Comparison of ENCODE assay signal across 11 mouse cellular contexts in genomic region chr9:61554611-61555010, GRCm38 (mm10).
DNase-seq lines count a peak whose midpoint lies in the region; ATAC-seq and TF ChIP-seq lines count a peak whose summit lies in the region.
"Had no signal": no experiment of that assay in that cellular context is flagged by ENCODE, and none has a peak within 500 bp of the region (broad histone marks: within the 10 kb centered on the region; RNA-seq: fewer than 3 reads in every experiment).

No protein-coding gene starts in this region.

- 84% methylated on average over 7 of the region's 7 CpGs for WGBS in hindbrain, embryonic 13.5 days

- H3ac ChIP-seq in myocyte (ENCODE audit: control insufficient read depth, insufficient read length), result no peak overlapping the region

- H3K27ac ChIP-seq in hindbrain, embryonic 13.5 days, result no peak overlapping the region
- H3K27ac ChIP-seq: heart, embryonic 13.5 days had no signal

- no peak overlapping the region for H3K4me3 ChIP-seq in myocyte
- no peak overlapping the region for H3K4me3 ChIP-seq in hindbrain, embryonic 13.5 days
- H3K4me3 ChIP-seq: embryonic facial prominence, embryonic 15.5 days; heart, embryonic 13.5 days had no signal

- H3K9ac ChIP-seq in hindbrain, embryonic 13.5 days, result no peak overlapping the region
- H3K9ac ChIP-seq: embryonic facial prominence, embryonic 15.5 days; heart, embryonic 13.5 days had no signal

- ATAC-seq in granulocyte monocyte progenitor cell, adult 5-6 weeks (replicated peaks; ENCODE audit: poor library complexity, severe bottlenecking), result no peak
- ATAC-seq in hindbrain, embryonic 13.5 days (ENCODE audit: low FRiP score), result no peak

- H3K36me3 ChIP-seq in myocyte (ENCODE audit: control insufficient read depth, insufficient read depth), result no peaks in the 10 kb centered on the region
- no peaks in the 10 kb centered on the region for H3K36me3 ChIP-seq in hindbrain, embryonic 13.5 days
- H3K36me3 ChIP-seq: embryonic facial prominence, embryonic 15.5 days; heart, embryonic 13.5 days had no signal

- H3K9me3 ChIP-seq in hindbrain, embryonic 13.5 days, result no peaks in the 10 kb centered on the region
- H3K9me3 ChIP-seq: embryonic facial prominence, embryonic 15.5 days; heart, embryonic 13.5 days had no signal

- H3K4me1 ChIP-seq in hindbrain, embryonic 13.5 days (replicated peaks), result peaks cover 39% of the 10 kb centered on the region
- H3K4me1 ChIP-seq: heart, embryonic 13.5 days had no signal

- no peaks in the 10 kb centered on the region for H3K27me3 ChIP-seq in myocyte (ENCODE audit: control insufficient read depth, insufficient read depth, insufficient read length)
- peaks cover 23% of the 10 kb centered on the region; the same call in 1 of the 2 replicates for H3K27me3 ChIP-seq in hindbrain, embryonic 13.5 days
- H3K27me3 ChIP-seq: embryonic facial prominence, embryonic 15.5 days had no signal

- peak; percentile 42 for DNase-seq in layer of hippocampus, adult 9-11 months
- DNase-seq in layer of hippocampus, adult 9-10 months (ENCODE audit: low spot score), result no peak
- peak; percentile 58 for DNase-seq in adrenal gland, postnatal 10 days
- DNase-seq in gastrocnemius, postnatal 25 days, result peak; percentile 72
- DNase-seq: kidney, adult 8-10 months; layer of hippocampus, postnatal 36 days had no signal

- TF ChIP-seq POLR2A in myocyte (IDR thresholded peaks at IDR 0.05; ENCODE audit: insufficient read length, low read depth), result no peak

- H3K79me2 ChIP-seq in myocyte (ENCODE audit: control insufficient read depth, insufficient read depth), result no peaks in the 10 kb centered on the region

- peak overlapping the region; percentile 20 for H3K4me2 ChIP-seq in myocyte (ENCODE audit: low read depth)
- H3K4me2 ChIP-seq in hindbrain, embryonic 13.5 days, result no peak overlapping the region
- H3K4me2 ChIP-seq: embryonic facial prominence, embryonic 15.5 days; heart, embryonic 13.5 days had no signal

TF ChIP-seq in myocyte, 11 proteins besides CTCF, POLR2A, EP300 and RAD21:
- TF ChIP-seq USF1 (IDR thresholded peaks at IDR 0.05; ENCODE audit: low read depth) (no peak), POLR2AphosphoS2 (IDR thresholded peaks at IDR 0.05; ENCODE audit: insufficient read length, low read depth) (no peak), MAX (IDR thresholded peaks at IDR 0.05; ENCODE audit: low read depth) (no peak), CEBPB (IDR thresholded peaks at IDR 0.05; ENCODE audit: insufficient read depth, poor library complexity, severe bottlenecking) (0 out of 2 replicates have a peak, but pooled peaks have one; percentile 53), REST (IDR thresholded peaks at IDR 0.05; ENCODE audit: insufficient read depth, insufficient read length) (no peak), TCF12 (IDR thresholded peaks at IDR 0.05; ENCODE audit: insufficient read depth, poor library complexity, severe bottlenecking) (peak; percentile 12), MYOG (IDR thresholded peaks at IDR 0.05; ENCODE audit: control insufficient read depth in 1 of 3, insufficient read depth in 1 of 3, insufficient read length in 2 of 3, low read depth in 2 of 3) (peak in 2 of 3 experiments; percentile 70 to 81), MYOD1 (IDR thresholded peaks at IDR 0.05; ENCODE audit: control insufficient read depth in 1 of 3, insufficient read length in 2 of 3, low read depth in 2 of 3) (peak; percentile 66 to 81 (median 70))
